ENCODE assay signal across 24 mouse cellular contexts in the genomic region with DNA sequence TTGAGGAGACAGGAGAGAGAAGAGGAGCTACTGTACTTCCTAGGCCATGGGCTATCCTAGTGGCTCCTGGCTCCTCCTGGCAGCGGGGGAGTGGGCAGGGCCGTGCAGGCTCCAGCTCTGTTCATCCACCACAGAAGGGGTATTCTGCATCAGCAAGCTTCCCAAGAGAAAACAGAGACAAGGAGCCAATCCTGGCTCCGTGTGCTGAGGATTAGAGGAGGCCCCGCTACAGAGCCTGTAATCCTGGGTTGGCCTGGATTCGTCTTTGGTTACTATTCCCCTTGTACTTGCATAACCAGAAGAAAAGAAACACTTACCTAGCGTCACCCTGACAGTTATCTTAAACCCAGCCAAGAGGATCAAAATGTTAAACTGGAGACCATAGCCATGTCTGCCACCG.
DNase-seq lines count a peak whose midpoint lies in the region; ATAC-seq and TF ChIP-seq lines count a peak whose summit lies in the region.
"Had no signal": no experiment of that assay in that cellular context is flagged by ENCODE, and none has a peak within 500 bp of the region (broad histone marks: within the 10 kb centered on the region; RNA-seq: fewer than 3 reads in every experiment).

No protein-coding gene starts in this region.

- H3K4me3 ChIP-seq in heart, adult 2 months, result no peak overlapping the region
- H3K4me3 ChIP-seq in liver, embryonic 13.5 days (replicated peaks), result no peak overlapping the region
- no peak overlapping the region for H3K4me3 ChIP-seq in heart, embryonic 15.5 days
- H3K4me3 ChIP-seq: embryonic facial prominence, embryonic 13.5 days; forebrain, embryonic 13.5 days; layer of hippocampus, adult 2 months; myocyte; neural tube, embryonic 13.5 days had no signal

- H3K79me2 ChIP-seq in heart, adult 2 months (replicated peaks; ENCODE audit: control insufficient read depth, insufficient read depth, low read length), result no peaks in the 10 kb centered on the region

- H3K4me1 ChIP-seq in heart, adult 2 months (ENCODE audit: control insufficient read depth, insufficient read depth, low read length), result peaks cover 9% of the 10 kb centered on the region; the same call in 1 of the 2 replicates
- peaks cover 41% of the 10 kb centered on the region for H3K4me1 ChIP-seq in liver, embryonic 13.5 days (replicated peaks)
- H3K4me1 ChIP-seq in heart, embryonic 15.5 days (replicated peaks), result peaks cover 73% of the 10 kb centered on the region

- H3K27ac ChIP-seq in heart, adult 2 months, result peak overlapping the region; percentile 27; the same call in 1 of the 2 replicates
- peak overlapping the region; percentile 8 for H3K27ac ChIP-seq in liver, embryonic 13.5 days
- H3K27ac ChIP-seq in heart, embryonic 15.5 days, result peak overlapping the region; percentile 70
- H3K27ac ChIP-seq: embryonic facial prominence, embryonic 13.5 days; forebrain, embryonic 13.5 days; hindbrain, postnatal 0 days; layer of hippocampus, adult 2 months; liver, embryonic 14.5 days; neural tube, embryonic 13.5 days had no signal

- H3K9ac ChIP-seq in heart, adult 2 months (ENCODE audit: low read depth, low read length), result no peak overlapping the region
- H3K9ac ChIP-seq in liver, embryonic 13.5 days, result no peak overlapping the region
- no peak overlapping the region for H3K9ac ChIP-seq in heart, embryonic 15.5 days
- H3K9ac ChIP-seq: embryonic facial prominence, embryonic 13.5 days; forebrain, embryonic 13.5 days; liver, embryonic 14.5 days; neural tube, embryonic 13.5 days had no signal

- H3K36me3 ChIP-seq in heart, adult 2 months (ENCODE audit: control insufficient read depth, insufficient read depth, low read length), result peaks cover 9% of the 10 kb centered on the region
- H3K36me3 ChIP-seq in liver, embryonic 13.5 days, result no peaks in the 10 kb centered on the region
- no peaks in the 10 kb centered on the region for H3K36me3 ChIP-seq in heart, embryonic 15.5 days
- H3K36me3 ChIP-seq: embryonic facial prominence, embryonic 13.5 days; neural tube, embryonic 13.5 days had no signal

- DNase-seq in heart, adult 2 months, result no peak
- no peak for DNase-seq in heart, postnatal 4 days
- no peak for DNase-seq in liver, embryonic 13.5 days
- DNase-seq in liver, result no peak
- peak; percentile 77 for DNase-seq in retina, postnatal 7 days (ENCODE audit: low read depth, low spot score)
- DNase-seq in adrenal gland, adult (ENCODE audit: inconsistent age in 2 of 2, low spot score in 1 of 2), result no peak
- DNase-seq: adrenal gland, adult 2 months; cerebellum, adult 18-20 months; cerebellum, postnatal 14 days; kidney, adult 9 months; kidney, postnatal 14 days; lung, postnatal 4 days; spleen, adult 18-20 months; thymus, postnatal 14 days had no signal

- TF ChIP-seq EP300 in heart, adult 2 months (IDR thresholded peaks at IDR 0.05; ENCODE audit: insufficient read depth, low read depth, low read length), result no peak

- 62% methylated on average over 7 of the region's 7 CpGs for WGBS in heart, adult 2 months
- WGBS in liver, embryonic 13.5 days (ENCODE audit: insufficient replicate concordance), result 64% methylated on average over 7 of the region's 7 CpGs
- whole genome bisulfite sequencing in heart, embryonic 15.5 days, result 50% methylated on average over 7 of the region's 7 CpGs

- intact Hi-C loops in heart, adult 2 months (cut with DNase I), result no loop called here

- TF ChIP-seq POLR2A in heart, adult 2 months (IDR thresholded peaks at IDR 0.05; ENCODE audit: insufficient read depth, low read depth, low read length), result no peak

- ATAC-seq in liver, embryonic 13.5 days (ENCODE audit: low read depth), result no peak
- no peak for ATAC-seq in heart, embryonic 15.5 days (replicated peaks; ENCODE audit: insufficient number of reproducible peaks, insufficient read depth, low FRiP score, low read depth)
- ATAC-seq: forebrain, embryonic 13.5 days; hindbrain, postnatal 0 days; midbrain, embryonic 16.5 days; Patski had no signal

- TF ChIP-seq CTCF in heart, adult 2 months (IDR thresholded peaks at IDR 0.05), result no peak

- H3K9me3 ChIP-seq in liver, embryonic 13.5 days (replicated peaks), result no peaks in the 10 kb centered on the region
- H3K9me3 ChIP-seq in heart, embryonic 15.5 days (replicated peaks), result no peaks in the 10 kb centered on the region
- H3K9me3 ChIP-seq: embryonic facial prominence, embryonic 13.5 days; forebrain, embryonic 13.5 days; neural tube, embryonic 13.5 days had no signal

- H3K27me3 ChIP-seq in heart, adult 2 months (ENCODE audit: control insufficient read depth, insufficient read depth, low read length), result no peaks in the 10 kb centered on the region
- no peaks in the 10 kb centered on the region for H3K27me3 ChIP-seq in liver, embryonic 13.5 days
- H3K27me3 ChIP-seq in heart, embryonic 15.5 days, result no peaks in the 10 kb centered on the region
- H3K27me3 ChIP-seq: embryonic facial prominence, embryonic 13.5 days; forebrain, embryonic 13.5 days; neural tube, embryonic 13.5 days; Patski had no signal

- peak overlapping the region; percentile 26; the same call in 1 of the 2 replicates for H3K4me2 ChIP-seq in liver, embryonic 13.5 days
- 0 out of 2 replicates have a peak overlapping the region, but pooled peaks have one; percentile 41 for H3K4me2 ChIP-seq in heart, embryonic 15.5 days
- H3K4me2 ChIP-seq: embryonic facial prominence, embryonic 13.5 days; forebrain, embryonic 13.5 days; neural tube, embryonic 13.5 days had no signal

Comparison
In these comparisons a context has a peak if more than half of its experiments do, and no peak if none do; other contexts are left out.
1. H3K27ac ChIP-seq: peak in every context shown above with its lines; median percentile 70 in heart, embryonic 15.5 days; 27 in heart, adult 2 months; 8 in liver, embryonic 13.5 days.